Mouse (Mus musculus) kidney, embryonic 15.5 days (tissue): ENCODE data around the gene Hoxc6. TPM values are rescaled to one million over a fixed set of nuclear protein-coding genes. Genes with fewer than 3 reads are reported as not detected.
A peak's percentile ranks its signal among the peaks of the same experiment; 100 is the strongest.

ENCODE experiments used
- ATAC-seq: fragments of 200-750 bp; cut with Nextera tagmentation; replicated peaks from 2 replicates; pipeline ENCODE4 v1.8.0; 2017; ENCODE audit warnings: moderate TSS enrichment; ENCODE audit not compliant: low FRiP score
- H3K27ac ChIP-seq: fragments of 300-500 bp; sonication (generic); 2 replicates; pipeline ENCODE4 v1.5.1; 2015; ENCODE audit warnings: mild to moderate bottlenecking, inconsistent platforms
- H3K27me3 ChIP-seq: fragments of 300-500 bp; sonication (generic); 2 replicates; pipeline ENCODE4 v1.6.1; 2015; ENCODE audit warnings: inconsistent platforms
- H3K36me3 ChIP-seq: fragments of 300-500 bp; sonication (generic); 2 replicates; pipeline ENCODE4 v1.6.1; 2015; ENCODE audit warnings: inconsistent platforms
- H3K4me1 ChIP-seq: fragments of 300-500 bp; sonication (generic); 2 replicates; pipeline ENCODE4 v1.6.1; 2015; ENCODE audit warnings: inconsistent platforms
- H3K4me2 ChIP-seq: fragments of 300-500 bp; sonication (generic); 2 replicates; pipeline ENCODE4 v1.6.1; 2015; ENCODE audit warnings: moderate library complexity, mild to moderate bottlenecking, inconsistent platforms
- H3K4me3 ChIP-seq: fragments of 300-500 bp; sonication (generic); replicated peaks from 2 replicates; pipeline ENCODE4 v1.5.1; 2015; ENCODE audit warnings: mild to moderate bottlenecking, inconsistent platforms
- H3K9ac ChIP-seq: fragments of 300-500 bp; sonication (generic); 2 replicates; pipeline ENCODE4 v1.6.1; 2015; ENCODE audit warnings: mild to moderate bottlenecking, inconsistent platforms
- H3K9me3 ChIP-seq: fragments of 300-500 bp; sonication (generic); replicated peaks from 2 replicates; pipeline ENCODE4 v1.6.1; 2016; ENCODE audit warnings: inconsistent platforms
- WGBS: fragments of 180-500 bp; shearing (Covaris S2); methylation state at CpG from one replicate; pipeline ENCODE4 v1.1.7; 2015; ENCODE audit warnings: mixed read lengths; 5-methylcytosine and 5-hydroxymethylcytosine counted together
- polyA plus RNA-seq: library from polyadenylated mRNA; unstranded; fragments of >200 nt; fragmentation: Nextera tagmentation; extraction: Ambion mirVana; gene quantifications from 2 replicates; pipeline ENCODE4 v1.2.1, GENCODE M21; 2015

Hoxc6 gene
- polyA plus RNA-seq, 1 experiment from 2014 or later, result 10.9 TPM

DNA sequence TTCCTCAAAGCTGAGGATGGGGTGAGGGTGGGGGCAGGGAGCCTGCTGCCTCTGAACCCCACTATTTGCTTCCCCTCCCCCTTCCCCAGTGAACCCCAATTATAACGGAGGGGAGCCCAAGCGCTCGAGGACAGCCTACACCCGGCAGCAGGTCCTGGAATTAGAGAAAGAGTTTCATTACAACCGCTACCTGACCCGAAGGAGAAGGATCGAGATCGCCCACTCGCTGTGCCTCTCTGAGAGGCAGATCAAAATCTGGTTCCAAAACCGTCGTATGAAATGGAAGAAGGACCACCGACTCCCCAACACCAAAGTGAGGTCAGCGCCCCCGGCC is 37.5 kb downstream of the Hoxc6 start:
- H3K4me2 ChIP-seq, result peak overlapping the region; percentile 85
- peak overlapping the region; percentile 49 for H3K4me3 ChIP-seq
- H3K36me3 ChIP-seq, result no peaks in the 10 kb centered on the region
- WGBS, result 3% methylated on average over 14 of the region's 14 CpGs
- H3K27ac ChIP-seq, result peak overlapping the region; percentile 93
- H3K9ac ChIP-seq, result peak overlapping the region; percentile 33
- no peak for ATAC-seq
- no peaks in the 10 kb centered on the region for H3K9me3 ChIP-seq
- H3K27me3 ChIP-seq, result peaks cover 72% of the 10 kb centered on the region
- peaks cover 90% of the 10 kb centered on the region for H3K4me1 ChIP-seq

DNA sequence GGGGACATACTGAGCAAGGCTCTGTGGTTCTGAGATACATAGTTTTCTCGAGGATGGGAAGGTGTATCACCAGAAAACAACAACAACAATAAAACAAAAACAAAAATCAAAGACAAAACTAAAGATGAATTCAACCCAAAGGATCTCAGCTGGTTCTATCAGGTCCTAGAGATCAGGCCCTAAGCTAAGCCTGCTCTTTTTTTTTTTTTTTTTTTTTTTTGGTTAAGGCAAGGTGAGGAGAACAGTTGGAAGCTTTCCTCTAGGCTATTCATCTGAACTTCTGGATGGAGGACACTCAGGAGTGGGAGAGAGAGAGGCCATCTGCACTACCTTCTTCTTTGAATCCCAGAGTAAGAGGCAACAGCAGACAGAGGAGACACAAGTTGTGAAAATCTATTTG is 39.5 kb downstream of the Hoxc6 start:
- Histone ChIP-seq H3K27me3 (peaks cover 74% of the 10 kb centered on the region), H3K9ac (no peak overlapping the region), H3K9me3 (no peaks in the 10 kb centered on the region), H3K4me2 (no peak overlapping the region), H3K4me3 (no peak overlapping the region), H3K36me3 (no peaks in the 10 kb centered on the region), H3K4me1 (peaks cover 97% of the 10 kb centered on the region), H3K27ac (no peak overlapping the region)
- WGBS, result 30% methylated on average over 1 of the region's 1 CpGs
- ATAC-seq, result no peak

DNA sequence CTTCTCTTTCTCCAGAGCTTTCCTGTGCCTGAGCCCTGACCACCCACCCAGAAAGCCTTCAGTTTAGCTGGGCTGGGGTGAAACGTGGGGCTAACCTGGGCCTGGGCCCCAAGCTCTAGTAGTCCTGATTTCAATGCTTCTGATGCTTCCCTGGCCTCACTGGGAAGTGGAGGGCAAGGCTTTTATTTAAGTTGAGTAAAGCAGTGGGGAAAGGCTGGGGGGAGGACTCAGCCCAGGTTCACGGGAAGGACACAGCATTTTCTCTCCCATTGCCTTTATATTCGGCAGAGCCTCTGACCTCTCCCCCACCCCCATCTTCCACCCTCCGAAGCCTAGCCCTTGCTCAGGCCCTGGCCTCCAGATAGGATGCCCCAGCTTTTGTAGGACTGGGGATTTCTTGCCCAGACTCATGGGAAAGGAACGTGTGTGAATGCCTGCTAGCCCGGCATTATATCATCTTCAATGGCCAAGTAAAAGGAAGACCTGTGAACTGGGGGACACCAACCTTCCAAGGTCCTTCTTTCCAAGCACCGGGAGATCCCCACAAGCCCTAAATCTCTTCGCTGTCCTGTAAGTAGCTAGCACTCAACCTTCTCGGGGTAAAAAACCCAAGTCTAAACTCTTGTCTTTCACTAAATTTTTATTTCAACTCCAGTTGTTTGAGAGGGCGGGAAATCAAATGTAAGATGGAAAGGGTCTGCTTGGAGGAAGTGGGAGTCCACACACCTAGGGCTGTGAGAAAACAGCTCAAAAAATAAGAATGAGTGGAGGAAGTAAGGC is 40.8 kb downstream of the Hoxc6 start:
- H3K36me3 ChIP-seq, result no peaks in the 10 kb centered on the region
- H3K27ac ChIP-seq, result peak overlapping the region; percentile 54; the same call in 1 of the 2 replicates
- WGBS, result 29% methylated on average over 10 of the region's 10 CpGs
- peak overlapping the region; percentile 19 for H3K4me2 ChIP-seq
- H3K27me3 ChIP-seq, result peaks cover 67% of the 10 kb centered on the region
- H3K4me3 ChIP-seq, result no peak overlapping the region
- no peaks in the 10 kb centered on the region for H3K9me3 ChIP-seq
- peaks cover 88% of the 10 kb centered on the region for H3K4me1 ChIP-seq
- ATAC-seq, result no peak
- no peak overlapping the region for H3K9ac ChIP-seq

DNA sequence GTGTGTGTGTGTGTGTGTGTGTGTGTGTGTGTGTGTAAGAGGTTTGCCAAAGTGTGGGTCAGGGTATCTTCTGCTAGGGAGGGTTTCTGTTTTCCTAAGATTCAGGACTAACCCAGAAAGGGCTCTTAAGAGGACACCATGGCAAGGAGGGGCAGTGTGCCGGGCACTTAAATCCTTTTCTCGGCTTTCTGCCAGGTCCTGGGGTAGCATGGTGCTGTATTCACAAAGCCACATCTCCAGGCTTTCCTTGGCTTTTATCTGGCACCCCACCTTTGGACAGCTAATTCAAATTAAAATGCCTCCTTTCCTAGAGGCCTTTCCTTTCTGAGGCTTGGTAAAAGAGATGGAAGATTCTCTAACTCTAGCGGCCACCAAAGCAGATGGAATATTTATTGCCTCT is 41.6 kb downstream of the Hoxc6 start:
- Histone ChIP-seq H3K27ac (peak overlapping the region; percentile 28; the same call in 1 of the 2 replicates), H3K36me3 (no peaks in the 10 kb centered on the region), H3K9ac (no peak overlapping the region), H3K4me1 (peaks cover 81% of the 10 kb centered on the region), H3K4me2 (no peak overlapping the region), H3K27me3 (peaks cover 63% of the 10 kb centered on the region), H3K4me3 (no peak overlapping the region), H3K9me3 (no peaks in the 10 kb centered on the region)
- ATAC-seq, result no peak
- WGBS, result 17% methylated on average over 3 of the region's 3 CpGs

DNA sequence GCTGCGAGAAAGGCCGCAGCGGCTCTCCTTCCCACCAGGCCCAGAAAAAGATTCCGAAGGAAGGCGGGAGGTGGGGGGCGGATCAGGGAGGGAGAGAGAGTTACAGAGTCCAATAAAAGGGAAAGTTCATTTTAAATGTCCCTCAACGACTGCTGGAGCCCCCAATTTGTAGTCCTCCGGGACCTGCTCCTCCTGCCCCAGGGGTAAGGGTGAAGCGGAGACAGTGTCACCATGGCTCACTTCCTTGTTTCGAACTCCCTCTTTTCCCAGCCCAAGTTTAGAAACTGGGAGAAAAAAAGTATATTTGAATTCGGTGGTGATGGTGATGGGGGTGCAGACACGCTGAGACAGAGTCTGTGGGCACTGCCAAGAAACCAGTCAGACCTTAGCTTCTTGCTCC is 42.5 kb downstream of the Hoxc6 start:
- H3K27ac ChIP-seq, result peak overlapping the region; percentile 68
- H3K36me3 ChIP-seq, result no peaks in the 10 kb centered on the region
- ATAC-seq, result no peak
- H3K4me2 ChIP-seq, result peak overlapping the region; percentile 49
- no peaks in the 10 kb centered on the region for H3K9me3 ChIP-seq
- H3K27me3 ChIP-seq, result peaks cover 56% of the 10 kb centered on the region
- WGBS, result 26% methylated on average over 12 of the region's 12 CpGs
- H3K4me3 ChIP-seq, result peak overlapping the region; percentile 15
- peaks cover 71% of the 10 kb centered on the region for H3K4me1 ChIP-seq
- H3K9ac ChIP-seq, result peak overlapping the region; percentile 22; the same call in 1 of the 2 replicates

DNA sequence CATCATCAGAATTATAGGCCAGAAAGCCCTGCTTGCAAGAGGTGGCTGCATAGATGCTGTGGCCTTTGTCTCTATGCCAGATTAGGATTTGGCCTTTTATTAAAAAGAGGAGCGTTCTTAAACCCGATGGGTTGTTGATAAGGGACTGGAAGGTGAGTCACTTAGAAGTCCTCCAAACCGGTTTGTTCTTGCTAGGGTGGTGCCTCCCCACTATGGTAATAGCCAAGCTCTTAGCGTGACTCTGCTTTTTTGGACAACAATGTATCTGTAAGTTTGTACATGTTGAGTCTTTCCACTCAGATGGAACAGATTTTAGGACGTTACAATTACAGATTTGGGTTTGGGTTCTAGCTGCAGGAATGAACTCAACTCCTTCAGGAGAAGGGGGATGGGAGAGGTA is 43.6 kb downstream of the Hoxc6 start:
- peaks cover 51% of the 10 kb centered on the region for H3K27me3 ChIP-seq
- H3K36me3 ChIP-seq, result no peaks in the 10 kb centered on the region
- no peak overlapping the region for H3K4me2 ChIP-seq
- peaks cover 61% of the 10 kb centered on the region for H3K4me1 ChIP-seq
- H3K4me3 ChIP-seq, result no peak overlapping the region
- peak overlapping the region; percentile 68; the same call in 1 of the 2 replicates for H3K27ac ChIP-seq
- H3K9me3 ChIP-seq, result no peaks in the 10 kb centered on the region
- no peak for ATAC-seq
- 33% methylated on average over 5 of the region's 5 CpGs for WGBS
- no peak overlapping the region for H3K9ac ChIP-seq

DNA sequence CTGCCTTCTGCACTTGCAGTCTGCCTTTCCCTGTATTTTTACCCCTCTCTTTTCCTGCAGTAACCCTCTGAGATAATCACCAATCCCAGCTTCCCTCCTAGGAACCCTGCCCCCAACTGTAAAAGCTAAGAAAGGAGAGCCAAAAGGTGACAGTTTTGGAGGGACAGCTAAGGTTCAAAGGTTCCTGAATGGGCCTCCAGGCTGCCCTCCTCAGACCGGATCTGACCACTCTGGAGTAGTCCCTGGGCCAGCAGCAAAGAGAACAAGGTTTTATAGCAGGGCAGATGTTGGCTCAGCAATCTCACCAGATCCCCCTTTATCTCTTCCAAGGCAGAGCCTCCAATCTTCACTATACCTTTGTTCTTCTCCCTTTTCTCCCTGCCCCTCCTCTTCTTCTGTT is 44.2 kb downstream of the Hoxc6 start:
- Histone ChIP-seq H3K4me3 (no peak overlapping the region), H3K27me3 (peaks cover 45% of the 10 kb centered on the region), H3K9me3 (no peaks in the 10 kb centered on the region), H3K4me2 (no peak overlapping the region), H3K9ac (no peak overlapping the region), H3K4me1 (peaks cover 56% of the 10 kb centered on the region), H3K27ac (peak overlapping the region; percentile 49; the same call in 1 of the 2 replicates), H3K36me3 (no peaks in the 10 kb centered on the region)
- 7% methylated on average over 1 of the region's 1 CpGs for WGBS
- no peak for ATAC-seq

DNA sequence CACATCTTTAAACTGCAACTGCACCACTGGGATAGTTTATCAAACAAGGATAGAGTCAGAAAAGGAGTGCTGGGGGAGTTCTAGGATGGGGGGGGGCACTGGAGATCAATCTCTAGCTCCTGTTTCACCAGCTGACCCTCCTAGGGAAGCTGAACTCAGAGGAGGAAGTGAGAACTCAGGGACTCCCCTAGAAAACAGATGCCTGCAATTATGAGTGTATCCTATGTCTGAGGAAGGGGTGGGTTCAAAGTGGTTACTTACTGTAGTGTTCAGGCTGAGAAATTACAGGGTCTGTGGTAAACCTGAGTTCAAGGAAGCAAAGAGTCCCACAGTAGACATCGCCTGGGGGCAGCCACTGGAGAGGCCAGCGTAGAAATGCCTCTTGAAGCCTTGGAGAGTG is 53.6 kb downstream of the Hoxc6 start:
- Histone ChIP-seq H3K27me3 (peaks cover 2% of the 10 kb centered on the region; the same call in 1 of the 2 replicates), H3K36me3 (no peaks in the 10 kb centered on the region), H3K9ac (no peak overlapping the region), H3K9me3 (no peaks in the 10 kb centered on the region), H3K4me1 (peaks cover 34% of the 10 kb centered on the region), H3K27ac (peak overlapping the region; percentile 48; the same call in 1 of the 2 replicates), H3K4me2 (no peak overlapping the region), H3K4me3 (no peak overlapping the region)
- ATAC-seq, result peak; percentile 49; the same call in 1 of the 2 replicates
- WGBS, result 67% methylated on average over 2 of the region's 2 CpGs

DNA sequence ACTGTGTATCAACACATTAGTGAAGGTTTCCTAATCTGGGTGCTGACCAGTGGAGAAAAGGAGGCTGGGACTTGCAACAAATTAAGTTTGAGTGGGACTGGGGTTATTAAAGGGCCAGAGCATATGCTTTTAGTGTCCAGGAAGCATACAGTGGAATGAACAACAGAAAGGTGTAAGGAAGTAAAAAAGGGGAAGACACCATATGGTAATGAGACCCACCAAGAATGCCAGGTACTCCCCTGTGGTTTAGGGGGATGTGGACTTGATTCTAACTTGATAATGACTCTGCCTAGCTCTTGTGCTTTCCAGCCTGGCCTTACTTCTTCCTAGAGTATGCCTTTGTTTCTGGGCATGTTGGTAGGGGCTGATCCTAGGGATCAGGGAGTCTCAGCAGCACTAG is 55.2 kb downstream of the Hoxc6 start:
- Histone ChIP-seq H3K4me2 (no peak overlapping the region), H3K4me1 (peaks cover 44% of the 10 kb centered on the region), H3K36me3 (no peaks in the 10 kb centered on the region), H3K4me3 (no peak overlapping the region), H3K27me3 (peaks cover 3% of the 10 kb centered on the region; the same call in 1 of the 2 replicates), H3K27ac (no peak overlapping the region), H3K9me3 (no peaks in the 10 kb centered on the region), H3K9ac (no peak overlapping the region)
- ATAC-seq, result no peak

DNA sequence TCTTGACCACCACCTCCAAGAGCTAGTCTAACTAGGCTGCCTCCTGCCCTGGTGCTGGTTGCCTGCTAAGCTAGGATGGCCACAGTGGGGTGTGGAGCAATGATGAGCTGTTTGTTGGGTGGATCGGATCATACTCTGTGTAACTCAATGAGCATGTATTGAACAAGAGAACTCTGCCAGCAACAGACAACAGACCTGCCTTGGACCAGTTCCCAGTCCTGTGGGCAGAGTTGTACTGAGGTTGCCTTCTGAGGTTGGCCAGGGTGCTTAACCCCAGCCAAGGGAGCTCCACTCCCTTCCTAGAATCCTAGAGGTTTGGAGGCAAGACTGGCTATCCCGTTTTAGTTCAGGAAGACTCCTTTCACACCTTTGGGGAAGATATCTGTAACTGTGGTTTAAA is 58.3 kb downstream of the Hoxc6 start:
- peaks cover 66% of the 10 kb centered on the region for H3K4me1 ChIP-seq
- no peaks in the 10 kb centered on the region for H3K36me3 ChIP-seq
- no peak overlapping the region for H3K4me3 ChIP-seq
- H3K9me3 ChIP-seq, result no peaks in the 10 kb centered on the region
- ATAC-seq, result no peak
- peaks cover 3% of the 10 kb centered on the region; the same call in 1 of the 2 replicates for H3K27me3 ChIP-seq
- H3K4me2 ChIP-seq, result no peak overlapping the region
- no peak overlapping the region for H3K27ac ChIP-seq
- H3K9ac ChIP-seq, result 0 out of 2 replicates have a peak overlapping the region, but pooled peaks have one; percentile 3
- 49% methylated on average over 2 of the region's 2 CpGs for WGBS

DNA sequence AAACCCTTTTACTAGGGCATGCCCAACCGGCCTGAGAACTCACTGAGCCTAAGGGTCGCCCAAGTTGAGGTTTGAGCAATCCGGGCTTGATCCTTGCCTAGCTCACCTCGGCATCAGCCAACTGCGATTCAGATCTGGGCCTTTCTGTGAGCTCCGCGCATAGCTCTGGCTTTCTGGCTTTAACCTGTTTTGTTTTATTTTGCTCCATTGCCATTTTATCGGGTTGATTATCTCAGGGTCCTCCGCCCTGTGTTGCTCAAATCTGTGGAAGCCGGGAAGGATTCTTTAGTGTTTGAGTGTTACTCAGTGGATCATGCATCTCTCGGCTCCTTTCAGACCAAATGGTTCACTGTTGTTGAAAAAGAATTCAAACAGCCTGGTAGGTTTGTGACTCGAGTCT is 60.7 kb downstream of the Hoxc6 start:
- no peak for ATAC-seq
- Histone ChIP-seq H3K4me2 (peak overlapping the region; percentile 64), H3K9me3 (no peaks in the 10 kb centered on the region), H3K27me3 (peaks cover 3% of the 10 kb centered on the region; the same call in 1 of the 2 replicates), H3K36me3 (no peaks in the 10 kb centered on the region), H3K4me1 (peaks cover 75% of the 10 kb centered on the region), H3K27ac (peak overlapping the region; percentile 96), H3K4me3 (peak overlapping the region; percentile 41), H3K9ac (peak overlapping the region; percentile 56)
- WGBS, result 8% methylated on average over 12 of the region's 12 CpGs

DNA sequence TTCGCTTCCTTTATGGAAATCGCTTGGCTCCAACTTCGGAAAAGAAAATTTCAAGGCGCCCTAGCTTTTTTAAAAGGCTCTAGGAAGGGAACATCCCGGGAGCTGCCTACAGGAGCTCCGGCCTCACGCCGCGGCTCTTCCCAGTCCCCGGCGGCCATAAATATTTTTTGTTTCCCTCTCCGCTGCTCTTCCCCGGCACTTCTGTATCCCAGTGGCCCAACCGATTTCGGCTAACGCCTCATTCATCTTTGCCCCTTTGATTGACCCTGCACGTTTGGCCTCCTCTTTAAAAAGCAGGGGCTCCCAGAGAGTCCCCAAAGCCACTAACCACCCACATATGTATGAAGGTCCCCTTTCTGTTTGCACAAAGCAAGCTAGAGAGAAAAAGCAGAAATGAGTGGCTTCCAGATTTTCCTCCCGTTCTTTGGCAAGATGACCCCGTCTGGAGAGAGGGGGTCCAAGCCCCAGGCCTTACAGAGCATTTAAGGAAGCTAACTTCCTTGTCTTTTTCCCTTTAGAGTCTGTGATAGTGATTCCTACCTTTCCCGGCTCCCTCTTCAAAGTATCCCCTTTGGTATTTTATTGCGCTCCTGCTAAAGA is 61.4 kb downstream of the Hoxc6 start:
- H3K4me1 ChIP-seq, result peaks cover 79% of the 10 kb centered on the region
- peak overlapping the region; percentile 41 for H3K4me3 ChIP-seq
- H3K27me3 ChIP-seq, result peaks cover 3% of the 10 kb centered on the region; the same call in 1 of the 2 replicates
- no peaks in the 10 kb centered on the region for H3K36me3 ChIP-seq
- H3K9me3 ChIP-seq, result no peaks in the 10 kb centered on the region
- WGBS, result 3% methylated on average over 21 of the region's 21 CpGs
- no peak for ATAC-seq
- peak overlapping the region; percentile 56 for H3K9ac ChIP-seq
- H3K27ac ChIP-seq, result peak overlapping the region; percentile 96
- peak overlapping the region; percentile 64 for H3K4me2 ChIP-seq
